Mouse (Mus musculus) large intestine, adult 2 months (tissue): ENCODE data around the gene Smok2a. TPM values are rescaled to one million over a fixed set of nuclear protein-coding genes. Genes with fewer than 3 reads are reported as not detected.
"Not testable (repeated sequence)": the region's sequence is repeated elsewhere in the genome, so short reads cannot be mapped to it uniquely, and the experiment has no call there.

ENCODE experiments used
- DNase-seq: peaks from one replicate; pipeline ENCODE4 v3.0.0-alpha.2; 2012; ENCODE audit warnings: low read depth, low spot score
- WGBS: fragments of 180-500 bp; shearing (Covaris S2); methylation state at CpG from one replicate; pipeline ENCODE4 v1.1.7; 2018; 5-methylcytosine and 5-hydroxymethylcytosine counted together
- polyA plus RNA-seq: library from polyadenylated mRNA; depleted of rRNA; stranded (reverse); fragments of >200 nt; gene quantifications from 2 replicates; pipeline ENCODE4 v1.2.3, GENCODE M21; 2012; rRNA removed

Smok2a gene
- polyA plus RNA-seq, 1 experiment: not detected

GRCm38 (mm10) chr17:13208460-13208859, 12.5 kb upstream of the Smok2a start:
- DNase-seq: not testable (repeated sequence)

- no peak for DNase-seq
- WGBS: 64% methylated on average over 7 of the region's 7 CpGs
Measured at GRCm38 (mm10) chr17:13212136-13212850, 8.7 kb upstream of the Smok2a start.

- no peak for DNase-seq
- WGBS: 54% methylated on average over 4 of the region's 4 CpGs
Measured at GRCm38 (mm10) chr17:13214169-13214568, 6.8 kb upstream of the Smok2a start.

- 82% methylated on average over 2 of the region's 2 CpGs for WGBS
- no peak for DNase-seq
Measured at GRCm38 (mm10) chr17:13215595-13215994, 5.4 kb upstream of the Smok2a start.

- WGBS: 86% methylated on average over 2 of the region's 2 CpGs
- not testable (repeated sequence) for DNase-seq
Measured at GRCm38 (mm10) chr17:13221921-13222320, 933 bp downstream of the Smok2a start.

DNA sequence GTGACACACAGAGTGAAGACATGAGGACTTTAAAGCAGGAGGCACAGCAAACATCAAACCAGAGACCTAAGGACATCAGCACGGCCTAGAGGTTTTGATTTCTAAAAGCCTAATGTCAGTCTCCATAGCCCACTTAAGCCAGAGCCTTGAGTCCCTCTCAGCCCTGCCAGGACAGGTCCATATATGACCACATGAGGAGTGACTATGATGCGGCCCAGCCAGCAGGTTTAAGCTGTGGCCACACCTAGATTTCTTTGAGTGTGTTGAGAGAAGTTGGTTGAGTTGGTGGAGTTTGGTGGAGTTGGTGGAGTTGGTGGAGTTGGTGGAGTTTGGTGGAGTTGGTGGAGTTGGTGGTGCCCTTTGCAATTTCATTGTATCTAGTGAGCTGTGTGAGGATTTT, 9.0 kb downstream of the Smok2a start, which contains the start of gene Smok2b:
Smok2b (plus strand) TSS at position 301 of the 400 bp plus-strand sequence.
- DNase-seq: not testable (repeated sequence)
- WGBS: 71% methylated on average over 2 of the region's 2 CpGs

DNA sequence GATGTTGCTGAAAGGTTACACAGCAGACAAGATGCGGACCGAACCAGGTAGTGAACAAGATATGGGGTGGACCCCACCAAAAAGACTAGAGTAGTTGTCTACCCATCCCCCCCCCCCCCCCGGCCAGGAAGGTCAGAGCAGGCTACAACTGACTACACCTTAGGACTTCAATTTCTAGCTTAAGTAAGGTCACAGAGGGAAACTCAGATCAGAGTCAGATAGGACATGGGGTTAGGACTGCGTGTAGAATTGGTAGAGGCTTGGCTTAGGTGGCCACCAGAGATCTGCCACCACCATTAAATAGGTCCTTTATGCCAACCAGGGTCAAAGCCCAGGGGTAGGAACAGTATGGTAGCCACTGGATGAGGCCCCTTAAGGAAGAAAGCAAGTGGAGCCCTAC, 18.5 kb downstream of the Smok2a start:
- 79% methylated on average over 4 of the region's 4 CpGs for WGBS

DNA sequence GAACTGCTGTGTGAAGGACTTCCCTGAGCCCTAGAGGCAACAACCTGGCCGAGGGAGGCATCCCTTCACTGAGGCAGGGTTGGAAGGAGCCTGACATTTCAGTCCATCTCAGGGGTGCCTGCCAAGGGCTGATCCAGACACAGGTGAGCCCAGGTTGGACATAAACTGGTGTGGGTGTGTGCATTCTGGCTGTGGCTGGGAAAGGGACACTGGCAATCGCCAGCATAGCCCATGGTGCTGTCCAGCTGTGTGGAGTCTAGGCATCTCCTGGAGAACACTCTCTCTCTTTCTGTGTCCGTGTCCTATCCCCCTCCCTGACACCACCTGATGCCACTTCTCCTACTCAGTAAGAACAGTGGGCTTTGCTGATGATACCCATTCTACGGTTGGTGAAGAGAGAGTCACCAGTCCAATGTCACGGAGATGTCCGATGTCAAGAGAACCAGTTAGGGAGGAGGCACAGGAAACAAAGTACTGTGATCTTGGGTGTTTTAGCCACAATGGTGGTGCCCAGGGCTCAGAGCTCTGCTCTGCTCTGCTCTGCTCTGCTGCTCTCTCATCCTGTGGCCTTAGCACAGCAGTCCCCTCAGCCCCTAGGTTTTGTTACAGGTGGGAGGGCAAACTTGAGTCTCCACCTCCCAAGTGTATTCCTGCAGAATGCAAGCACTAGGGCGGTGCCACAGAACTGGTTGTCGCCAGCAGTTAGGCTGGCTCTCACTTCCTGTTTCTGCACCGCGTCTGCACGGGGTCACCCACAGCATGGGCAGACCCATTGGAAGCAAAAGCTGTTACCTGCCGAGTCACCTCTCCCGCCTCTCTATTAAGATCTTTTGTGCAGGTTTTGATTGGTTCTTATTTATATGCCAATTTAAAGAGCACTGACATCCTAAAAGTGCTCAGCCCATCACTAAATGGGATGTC, 20.1 kb downstream of the Smok2a start:
- WGBS: 83% methylated on average over 7 of the region's 13 CpGs
- not testable (repeated sequence) for DNase-seq

More for the DNA sequence above, 18.5 kb downstream of the Smok2a start:
- DNase-seq: not testable (repeated sequence)

GRCm38 (mm10) chr17:13254786-13255185, 33.8 kb downstream of the Smok2a start:
- WGBS: 51% methylated on average over 1 of the region's 5 CpGs
- DNase-seq: not testable (repeated sequence)

Other genes starting within 250 kb of the Smok2a start
- gene Wtap, start 227.0 kb upstream of the Smok2a start, polyA plus RNA-seq: 18.0 and 20.8 TPM in 2 replicates
- gene Sod2, start 214.3 kb upstream of the Smok2a start, polyA plus RNA-seq: 156 and 214 TPM in 2 replicates
- 0.73 and 2.2 TPM in 2 replicates for gene Gpr31b, start 168.9 kb upstream of the Smok2a start, polyA plus RNA-seq
- gene Tcp10b, start 160.1 kb upstream of the Smok2a start, polyA plus RNA-seq: not detected in 2 replicates
- 2.0 and 6.7 TPM in 2 replicates for gene Unc93a, start 89.4 kb upstream of the Smok2a start, polyA plus RNA-seq
- gene Smok2b, start 9.1 kb downstream of the Smok2a start, polyA plus RNA-seq: not detected in 2 replicates
- not detected in 2 replicates for gene Tcp10c, start 133.4 kb downstream of the Smok2a start, polyA plus RNA-seq